Mouse (Mus musculus) thymus, postnatal 14 days (tissue): ENCODE measurements around the gene Slc38a9.

ENCODE experiments used
- DNase-seq: peaks from one replicate; pipeline ENCODE4 v3.0.0; 2021

Slc38a9 gene

DNA sequence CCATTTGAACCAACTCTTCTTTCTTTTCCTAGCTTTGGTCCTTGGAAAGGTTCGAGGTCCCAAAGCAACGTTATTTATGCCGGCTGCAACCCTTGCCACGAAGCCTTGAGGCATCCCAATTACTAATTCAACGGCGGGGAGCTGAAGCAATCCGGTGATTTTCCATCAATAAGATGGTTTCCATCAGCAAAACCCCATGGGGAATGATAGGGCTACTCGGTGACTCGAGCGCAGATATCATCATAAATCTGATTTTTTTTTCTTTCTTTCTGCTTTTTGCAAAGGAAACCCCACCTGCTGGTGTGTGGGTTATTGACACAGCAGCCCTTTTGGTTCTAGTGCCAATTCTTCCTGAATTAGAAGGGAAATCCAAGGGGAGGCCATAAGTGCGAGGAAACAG, 111.7 kb downstream of the Slc38a9 start:
- no peak for DNase-seq

DNA sequence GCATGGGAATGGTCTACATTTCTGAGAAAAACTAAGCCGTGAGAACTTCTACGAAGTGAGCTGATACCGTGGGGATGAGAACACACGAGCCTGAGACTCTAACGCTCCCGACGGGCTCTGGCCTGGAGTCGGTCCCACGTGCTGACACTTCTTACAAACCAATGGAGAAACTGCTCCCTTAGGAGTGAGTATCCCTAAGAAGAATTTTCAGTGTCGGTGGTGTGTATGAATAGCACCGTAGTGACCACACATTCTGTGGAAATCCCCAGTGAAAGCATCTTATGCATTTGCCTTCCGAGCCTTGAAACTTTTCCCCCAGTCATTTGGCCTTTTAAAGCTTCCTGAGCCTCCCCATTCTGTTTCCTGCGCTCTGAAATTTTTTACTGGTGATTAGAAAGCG, 112.3 kb downstream of the Slc38a9 start:
- DNase-seq = no peak

DNA sequence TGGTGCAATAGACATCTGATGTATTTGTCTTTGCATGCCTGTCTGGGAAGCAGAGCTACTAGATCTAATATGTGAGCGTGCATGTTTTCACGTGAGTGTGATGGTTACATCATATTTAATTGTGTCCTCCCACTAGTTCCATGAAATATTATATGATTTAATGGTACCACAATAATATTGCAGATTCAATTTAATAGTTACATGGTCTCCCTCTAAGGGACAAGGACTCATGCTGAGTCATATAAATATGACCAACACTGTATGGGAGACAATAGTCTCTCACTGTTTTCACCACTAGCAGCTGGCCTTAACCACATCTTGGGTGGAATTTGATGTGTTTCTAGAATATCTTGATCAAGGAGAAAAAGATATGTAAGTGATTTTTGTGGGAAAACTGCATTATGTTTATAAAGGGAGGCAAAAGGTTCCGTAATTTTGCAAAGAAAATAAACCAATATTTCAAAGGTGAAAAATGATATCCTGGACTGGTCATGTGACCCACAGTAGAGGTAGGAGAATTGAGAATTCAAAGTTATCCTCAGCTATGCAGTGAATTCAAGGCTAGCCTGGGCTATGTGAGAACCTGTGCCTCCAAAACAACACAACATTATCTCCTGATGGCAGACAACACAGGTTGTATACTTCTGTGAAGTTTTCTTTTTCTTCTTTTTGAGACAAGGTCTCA, 113.6 kb downstream of the Slc38a9 start:
- no peak for DNase-seq

DNA sequence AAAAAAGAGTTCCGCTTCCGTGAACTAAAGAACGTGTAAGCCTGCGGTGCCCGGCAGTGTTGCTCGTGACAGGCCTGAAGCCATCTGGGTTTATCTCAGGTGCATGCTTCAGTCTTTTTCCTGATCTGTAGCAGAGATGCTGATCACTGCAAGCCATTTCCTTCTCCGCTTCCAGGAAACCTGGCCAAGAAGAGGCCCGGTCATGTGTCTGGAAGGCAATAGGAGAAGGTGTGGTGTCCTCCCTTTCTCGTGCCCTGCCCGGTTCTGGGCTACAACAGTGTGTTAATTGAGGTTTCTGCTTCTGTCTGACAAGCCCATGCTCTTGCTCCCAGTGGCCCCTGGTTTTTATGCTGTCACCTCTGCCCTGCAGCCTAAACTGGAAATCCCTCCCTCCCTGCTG, 115.3 kb downstream of the Slc38a9 start:
- no peak for DNase-seq

- no peak for DNase-seq
Observed at GRCm38 (mm10) chr13:112778407-112778806, 117.9 kb downstream of the Slc38a9 start.

DNA sequence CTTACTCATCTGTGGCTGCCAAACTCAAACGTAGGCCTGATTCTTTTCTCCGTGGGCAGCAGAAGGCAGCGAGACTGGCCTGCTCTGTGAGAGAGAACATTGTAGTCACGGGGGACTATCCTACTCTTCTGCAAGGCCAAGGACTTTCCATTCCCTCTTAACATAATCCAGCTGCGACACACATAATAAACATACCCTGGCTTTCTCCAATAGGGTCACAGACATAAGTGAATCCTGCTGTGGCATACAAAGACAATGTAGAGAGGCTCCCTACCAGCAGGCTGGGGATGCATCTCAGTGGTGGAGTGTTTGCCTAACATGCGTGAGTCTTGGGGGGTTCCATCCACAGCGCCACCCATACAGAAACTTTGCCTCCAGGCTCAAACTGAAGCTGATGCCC, 124.8 kb downstream of the Slc38a9 start:
- DNase-seq = no peak

DNA sequence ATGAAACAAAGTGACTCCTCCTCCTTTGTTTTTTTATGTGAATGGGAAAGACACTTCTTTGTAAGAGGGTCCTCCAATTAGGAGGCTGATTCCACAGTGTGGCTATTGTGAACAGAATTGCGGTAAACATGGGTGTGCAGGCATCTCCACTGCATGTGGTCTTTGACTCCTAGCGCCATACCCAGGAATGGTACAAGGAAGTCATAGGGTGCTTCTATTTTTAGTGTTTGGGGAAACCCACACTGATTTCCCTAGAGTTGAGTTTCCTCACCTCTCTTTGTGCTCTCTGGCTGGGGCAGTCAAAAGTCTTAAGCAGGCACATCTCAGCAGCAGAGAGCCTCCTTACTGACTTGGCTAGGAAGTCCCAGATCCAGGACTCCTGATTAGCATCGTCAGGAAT, 125.6 kb downstream of the Slc38a9 start:
- DNase-seq = no peak

- DNase-seq = no peak
Observed at GRCm38 (mm10) chr13:112786942-112787533, 126.5 kb downstream of the Slc38a9 start.
